Mouse (Mus musculus): ENCODE data around the gene Cdipt. TPM values are rescaled to one million over a fixed set of nuclear protein-coding genes. Genes with fewer than 3 reads are reported as not detected.

The Cdipt gene
- polyA plus RNA-seq, 1 experiment from 2014 or later: 109 TPM

DNA sequence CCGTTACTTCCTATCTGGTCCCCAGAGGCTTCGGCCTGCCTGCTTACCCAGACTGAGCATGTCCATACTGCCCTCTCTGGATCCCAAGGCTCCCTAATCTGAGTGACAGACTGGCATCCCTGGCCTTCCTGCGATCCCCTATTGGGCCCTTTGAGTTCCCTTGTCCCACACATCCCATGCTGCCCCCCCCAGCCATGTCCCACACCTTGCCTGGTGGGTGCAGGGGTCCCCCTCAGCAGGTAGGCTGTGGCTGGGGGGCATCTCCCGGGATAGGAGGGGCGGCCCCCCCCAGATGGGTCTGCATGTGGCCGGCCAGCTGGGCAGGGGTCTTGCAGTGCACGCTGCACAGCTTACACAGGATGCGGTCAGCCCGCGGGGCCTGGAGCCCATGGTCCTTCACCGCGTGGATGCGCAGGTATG is 47.6 kb downstream of the Cdipt start:
- H3K36me3 ChIP-seq (ENCODE audit: control insufficient read depth, insufficient read depth, low read length): peaks cover 31% of the 10 kb centered on the region
- ATAC-seq (replicated peaks; ENCODE audit: low FRiP score, low TSS enrichment, low read depth): no peak
- H3K4me2 ChIP-seq (ENCODE audit: low read length): peak overlapping the region; percentile 99
- no peak for DNase-seq (ENCODE audit: low spot score)
- peak overlapping the region; percentile 91 for H3K4me3 ChIP-seq (ENCODE audit: low read depth, low read length)
- 71% methylated on average over 13 of the region's 13 CpGs for WGBS
- 0 out of 2 replicates have a peak overlapping the region, but pooled peaks have one; percentile 13 for H3K9ac ChIP-seq (ENCODE audit: low read length)
- H3K27ac ChIP-seq (ENCODE audit: low read depth): no peak overlapping the region
- H3K9me3 ChIP-seq (ENCODE audit: control insufficient read depth, low read length): no peaks in the 10 kb centered on the region
- no peaks in the 10 kb centered on the region for H3K27me3 ChIP-seq (replicated peaks; ENCODE audit: control insufficient read depth, insufficient read depth, low read length)
- H3K4me1 ChIP-seq (replicated peaks; ENCODE audit: control insufficient read depth, insufficient read depth, low read length): peaks cover 51% of the 10 kb centered on the region

DNA sequence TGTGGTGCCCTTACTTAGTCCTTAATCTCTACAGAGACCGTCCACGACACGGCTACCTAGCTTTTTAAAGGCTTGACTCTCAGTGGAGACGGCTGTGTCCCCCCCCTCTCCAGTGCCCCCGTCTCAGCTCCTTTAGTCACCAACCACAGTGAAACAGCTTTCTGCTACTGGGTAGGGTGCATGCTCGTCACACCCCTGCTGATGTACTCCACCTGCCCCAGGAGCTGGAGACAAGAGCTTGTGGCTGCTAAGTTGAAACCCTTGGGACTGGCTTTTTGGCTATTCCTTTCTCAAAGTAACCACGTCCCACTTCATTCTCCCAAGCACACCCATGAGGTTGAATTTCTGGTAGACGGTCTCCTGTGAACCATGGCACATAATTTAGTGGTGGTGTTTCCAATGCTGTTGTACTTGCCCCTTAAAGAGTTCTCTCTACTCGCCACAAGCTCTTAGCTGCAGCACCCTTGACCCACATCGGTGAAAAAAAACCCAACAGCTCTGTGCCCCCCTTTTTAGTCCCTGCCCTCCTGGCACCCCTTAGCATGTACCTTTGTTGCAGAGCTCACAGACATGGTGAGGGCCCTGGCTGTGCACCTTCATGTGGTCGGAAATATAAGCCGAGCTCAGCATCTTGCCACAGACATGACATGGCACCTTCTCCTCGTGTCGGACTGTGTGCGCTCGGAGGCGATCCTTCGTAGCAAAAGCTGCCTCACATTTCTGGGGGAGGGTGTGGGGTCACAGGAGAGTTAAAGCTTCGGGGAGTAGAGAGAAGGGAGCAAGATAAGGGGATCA is 48.4 kb downstream of the Cdipt start:
- H3K36me3 ChIP-seq (ENCODE audit: control insufficient read depth, insufficient read depth, low read length): peaks cover 39% of the 10 kb centered on the region
- 22% methylated on average over 19 of the region's 19 CpGs for WGBS
- peak overlapping the region; percentile 91 for H3K4me3 ChIP-seq (ENCODE audit: low read depth, low read length)
- H3K4me2 ChIP-seq (ENCODE audit: low read length): peak overlapping the region; percentile 99
- peak overlapping the region; percentile 98 for H3K27ac ChIP-seq (ENCODE audit: low read depth)
- H3K9ac ChIP-seq (ENCODE audit: low read length): peak overlapping the region; percentile 98
- H3K9me3 ChIP-seq (ENCODE audit: control insufficient read depth, low read length): no peaks in the 10 kb centered on the region
- H3K27me3 ChIP-seq (replicated peaks; ENCODE audit: control insufficient read depth, insufficient read depth, low read length): no peaks in the 10 kb centered on the region
- H3K4me1 ChIP-seq (replicated peaks; ENCODE audit: control insufficient read depth, insufficient read depth, low read length): peaks cover 46% of the 10 kb centered on the region
- ATAC-seq (replicated peaks; ENCODE audit: low FRiP score, low TSS enrichment, low read depth) (no peak), DNase-seq (ENCODE audit: low spot score) (peak; percentile 53)

DNA sequence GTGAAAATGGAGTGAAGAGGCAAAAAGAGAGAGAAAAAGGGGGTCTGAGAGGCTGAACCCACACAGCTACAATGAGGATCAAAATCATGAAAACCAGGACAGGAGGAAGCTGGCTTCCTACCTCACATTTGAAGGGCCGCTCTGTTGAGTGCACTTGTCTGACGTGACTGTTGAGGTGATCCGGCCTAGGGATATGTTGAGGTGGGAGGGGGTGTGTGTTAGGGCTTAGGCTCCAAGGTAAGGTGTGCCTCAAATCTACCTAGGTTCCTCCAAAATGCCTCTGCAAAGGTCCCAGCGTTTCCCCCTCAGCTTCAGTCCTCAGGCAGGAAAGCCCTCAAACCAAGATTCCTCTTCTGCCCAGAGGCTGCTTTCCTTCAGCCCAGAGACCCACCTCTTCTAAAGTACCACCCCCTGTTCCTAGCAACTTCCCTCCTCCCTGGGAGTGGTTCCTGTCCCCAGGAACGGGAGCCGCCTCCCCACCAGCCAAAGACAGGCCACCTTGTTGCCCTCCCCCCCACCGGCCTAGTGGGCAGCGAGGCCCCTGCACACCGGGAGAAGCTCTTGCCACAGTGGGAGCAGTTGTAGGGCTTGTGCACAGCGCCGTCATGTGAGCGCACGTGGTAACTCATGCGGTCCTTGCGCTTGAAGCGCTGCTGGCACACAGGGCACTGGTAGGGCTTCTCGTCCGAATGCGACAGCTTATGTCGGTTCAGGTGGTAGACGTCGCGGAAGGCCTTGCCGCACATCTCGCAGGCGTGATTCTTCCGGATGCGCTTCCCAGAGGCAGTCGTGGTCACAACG is 49.2 kb downstream of the Cdipt start:
- peak overlapping the region; percentile 99 for H3K4me2 ChIP-seq (ENCODE audit: low read length)
- peak overlapping the region; percentile 98 for H3K9ac ChIP-seq (ENCODE audit: low read length)
- no peaks in the 10 kb centered on the region for H3K9me3 ChIP-seq (ENCODE audit: control insufficient read depth, low read length)
- H3K27ac ChIP-seq (ENCODE audit: low read depth): peak overlapping the region; percentile 98
- ATAC-seq (replicated peaks; ENCODE audit: low FRiP score, low TSS enrichment, low read depth) (peak; percentile 7; the same call in 1 of the 2 replicates), DNase-seq (ENCODE audit: low spot score) (peak; percentile 86)
- peak overlapping the region; percentile 91 for H3K4me3 ChIP-seq (ENCODE audit: low read depth, low read length)
- no peaks in the 10 kb centered on the region for H3K27me3 ChIP-seq (replicated peaks; ENCODE audit: control insufficient read depth, insufficient read depth, low read length)
- H3K4me1 ChIP-seq (replicated peaks; ENCODE audit: control insufficient read depth, insufficient read depth, low read length): peaks cover 41% of the 10 kb centered on the region
- H3K36me3 ChIP-seq (ENCODE audit: control insufficient read depth, insufficient read depth, low read length): peaks cover 47% of the 10 kb centered on the region
- 1% methylated on average over 30 of the region's 30 CpGs for WGBS

DNA sequence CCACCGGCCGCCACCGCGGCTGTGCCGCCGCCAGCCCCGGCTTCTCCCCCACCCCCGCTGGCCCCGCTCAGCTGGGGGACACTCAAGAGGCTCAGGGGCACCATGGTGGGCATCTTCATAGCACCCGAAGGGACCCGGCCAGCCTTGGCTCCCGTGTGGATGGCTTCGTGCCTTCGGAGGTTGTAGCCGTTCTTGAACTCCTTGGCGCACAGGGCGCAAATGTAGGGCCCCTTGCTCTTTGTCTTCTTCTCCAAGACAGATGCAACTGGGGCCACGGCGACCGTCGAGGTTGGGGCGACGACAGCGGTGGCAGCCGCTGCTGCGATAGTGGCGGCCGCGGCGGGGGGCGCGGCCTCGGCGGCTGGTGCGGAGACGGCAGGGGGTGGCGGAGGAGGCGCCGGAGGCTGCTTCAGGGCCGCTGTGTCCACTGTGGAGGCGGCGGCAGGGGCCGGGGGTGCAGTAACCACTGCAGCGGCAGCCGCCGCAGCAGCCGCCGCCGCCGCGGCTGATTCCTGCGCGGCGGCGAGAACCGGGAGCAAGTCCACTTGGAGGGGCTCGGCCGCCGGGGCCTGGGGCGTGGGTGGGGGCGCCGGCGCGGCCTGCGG is 49.9 kb downstream of the Cdipt start:
- Histone ChIP-seq H3K4me2 (ENCODE audit: low read length) (peak overlapping the region; percentile 99), H3K9ac (ENCODE audit: low read length) (peak overlapping the region; percentile 98), H3K9me3 (ENCODE audit: control insufficient read depth, low read length) (no peaks in the 10 kb centered on the region), H3K4me3 (ENCODE audit: low read depth, low read length) (peak overlapping the region; percentile 91), H3K27ac (ENCODE audit: low read depth) (peak overlapping the region; percentile 98), H3K4me1 (replicated peaks; ENCODE audit: control insufficient read depth, insufficient read depth, low read length) (peaks cover 37% of the 10 kb centered on the region), H3K27me3 (replicated peaks; ENCODE audit: control insufficient read depth, insufficient read depth, low read length) (no peaks in the 10 kb centered on the region), H3K36me3 (ENCODE audit: control insufficient read depth, insufficient read depth, low read length) (peaks cover 54% of the 10 kb centered on the region)
- under 1% methylated on average over 62 of the region's 65 CpGs for WGBS
- no peak for ATAC-seq (replicated peaks; ENCODE audit: low FRiP score, low TSS enrichment, low read depth)
- peak; percentile 78 for DNase-seq (ENCODE audit: low spot score)

DNA sequence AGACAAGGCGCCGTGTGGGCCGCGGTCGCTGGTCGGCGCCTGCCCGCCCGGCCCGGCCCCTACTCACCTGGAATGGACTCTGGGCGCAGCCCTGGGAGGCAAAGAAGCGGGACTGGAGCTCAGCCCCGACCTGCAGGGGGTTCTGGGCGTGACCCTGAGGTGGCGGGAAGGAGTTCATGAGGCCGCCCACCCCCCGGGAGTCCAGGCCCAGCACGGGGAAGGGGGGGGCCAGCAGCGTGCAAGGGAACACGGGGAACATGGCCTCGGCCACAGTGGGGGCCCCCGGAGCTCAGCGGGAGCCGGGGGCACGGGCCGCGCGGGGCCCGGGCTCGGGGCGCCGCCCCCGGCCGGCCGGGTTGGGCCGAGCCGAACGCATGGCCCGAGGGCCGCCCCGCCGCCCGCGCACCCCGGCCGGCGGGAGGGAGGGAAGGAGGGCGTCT is 50.5 kb downstream of the Cdipt start:
- H3K4me1 ChIP-seq (replicated peaks; ENCODE audit: control insufficient read depth, insufficient read depth, low read length): peaks cover 37% of the 10 kb centered on the region
- H3K27ac ChIP-seq (ENCODE audit: low read depth): peak overlapping the region; percentile 98
- peak overlapping the region; percentile 91 for H3K4me3 ChIP-seq (ENCODE audit: low read depth, low read length)
- peaks cover 60% of the 10 kb centered on the region for H3K36me3 ChIP-seq (ENCODE audit: control insufficient read depth, insufficient read depth, low read length)
- under 1% methylated on average over 24 of the region's 48 CpGs for WGBS
- H3K27me3 ChIP-seq (replicated peaks; ENCODE audit: control insufficient read depth, insufficient read depth, low read length): no peaks in the 10 kb centered on the region
- ATAC-seq (replicated peaks; ENCODE audit: low FRiP score, low TSS enrichment, low read depth) (peak; percentile 44), DNase-seq (ENCODE audit: low spot score) (peak; percentile 88)
- no peaks in the 10 kb centered on the region for H3K9me3 ChIP-seq (ENCODE audit: control insufficient read depth, low read length)
- H3K9ac ChIP-seq (ENCODE audit: low read length): peak overlapping the region; percentile 98
- H3K4me2 ChIP-seq (ENCODE audit: low read length): peak overlapping the region; percentile 99

DNA sequence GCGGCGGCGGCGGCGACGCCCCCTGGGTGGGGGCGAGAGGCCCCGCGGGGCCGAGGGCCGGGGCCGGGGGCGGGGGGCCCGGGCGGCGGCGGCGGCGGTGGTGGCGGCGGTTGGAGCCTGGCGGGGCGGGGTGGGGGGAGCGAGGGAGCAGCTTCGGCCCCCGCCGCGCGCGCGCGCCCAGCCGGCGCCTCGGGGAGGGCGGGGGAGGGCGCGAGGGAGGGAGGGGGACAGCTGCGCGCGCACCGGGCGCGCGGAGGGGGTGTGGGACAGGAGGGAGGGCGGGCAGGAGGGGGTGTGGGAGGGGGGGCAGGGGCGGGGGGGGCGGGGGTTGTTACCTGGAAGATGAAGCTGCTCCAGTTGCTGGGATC is 50.9 kb downstream of the Cdipt start:
- DNase-seq (ENCODE audit: low spot score) (no peak), ATAC-seq (replicated peaks; ENCODE audit: low FRiP score, low TSS enrichment, low read depth) (no peak)
- Histone ChIP-seq H3K4me3 (ENCODE audit: low read depth, low read length) (peak overlapping the region; percentile 91), H3K27ac (ENCODE audit: low read depth) (peak overlapping the region; percentile 98), H3K4me1 (replicated peaks; ENCODE audit: control insufficient read depth, insufficient read depth, low read length) (peaks cover 33% of the 10 kb centered on the region), H3K27me3 (replicated peaks; ENCODE audit: control insufficient read depth, insufficient read depth, low read length) (no peaks in the 10 kb centered on the region), H3K9ac (ENCODE audit: low read length) (peak overlapping the region; percentile 98), H3K36me3 (ENCODE audit: control insufficient read depth, insufficient read depth, low read length) (peaks cover 64% of the 10 kb centered on the region), H3K4me2 (ENCODE audit: low read length) (peak overlapping the region; percentile 99), H3K9me3 (ENCODE audit: control insufficient read depth, low read length) (no peaks in the 10 kb centered on the region)
- WGBS: 23% methylated on average over 3 of the region's 48 CpGs

DNA sequence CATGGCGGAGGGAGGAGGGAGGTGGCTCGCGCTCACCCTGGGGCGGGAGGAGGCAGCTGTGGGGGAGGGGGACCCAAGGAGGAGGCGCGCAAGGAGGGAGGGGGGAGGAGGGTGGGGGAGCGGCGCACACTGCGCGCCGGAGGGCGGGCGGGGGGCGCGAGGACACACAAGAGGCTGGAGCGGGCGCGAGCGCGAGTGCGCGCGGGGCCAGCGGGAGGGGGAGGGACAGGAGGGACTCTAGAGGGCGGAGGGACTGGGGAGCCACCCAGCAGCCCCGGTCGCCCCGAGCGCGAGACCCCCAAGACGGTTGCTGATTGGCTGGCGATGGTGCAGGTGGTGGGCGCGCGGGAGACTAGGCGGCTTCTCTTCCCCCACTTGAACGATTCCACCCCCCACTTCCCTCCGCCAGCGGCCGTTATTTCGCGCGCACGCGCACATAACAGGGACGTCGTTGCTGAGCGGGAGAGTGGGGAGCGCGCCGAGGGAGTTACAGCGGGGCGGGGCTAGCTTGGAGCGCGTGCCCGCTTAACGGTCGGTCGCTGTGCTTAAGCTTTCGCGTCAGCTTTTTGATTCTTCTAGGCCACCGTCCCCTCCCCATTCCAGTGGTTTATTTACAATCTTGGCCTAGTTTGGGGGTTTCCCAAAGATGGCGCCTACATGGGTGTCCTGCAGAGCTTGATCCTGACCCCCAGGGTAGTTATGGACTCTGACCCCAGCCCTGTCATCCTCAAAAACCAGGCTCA is 51.4 kb downstream of the Cdipt start, which contains the start of gene Maz:
TSS of gene Maz (minus strand) at position 54 of the 743 bp plus-strand sequence.
- DNase-seq (ENCODE audit: low spot score) (peak; percentile 98), ATAC-seq (replicated peaks; ENCODE audit: low FRiP score, low TSS enrichment, low read depth) (peak; percentile 88)
- peak within 1 kb of the TSS; percentile 99 for H3K4me2 ChIP-seq (ENCODE audit: low read length)
- H3K9me3 ChIP-seq (ENCODE audit: control insufficient read depth, low read length): no peaks in the 10 kb centered on the region
- H3K9ac ChIP-seq (ENCODE audit: low read length): peak within 1 kb of the TSS; percentile 98
- H3K4me3 ChIP-seq (ENCODE audit: low read depth, low read length): peak within 1 kb of the TSS; percentile 91
- peak within 1 kb of the TSS; percentile 98 for H3K27ac ChIP-seq (ENCODE audit: low read depth)
- peaks cover 27% of the 10 kb centered on the region for H3K4me1 ChIP-seq (replicated peaks; ENCODE audit: control insufficient read depth, insufficient read depth, low read length)
- under 1% methylated on average over 43 of the region's 63 CpGs for WGBS
- no peaks in the 10 kb centered on the region for H3K27me3 ChIP-seq (replicated peaks; ENCODE audit: control insufficient read depth, insufficient read depth, low read length)
- H3K36me3 ChIP-seq (ENCODE audit: control insufficient read depth, insufficient read depth, low read length): peaks cover 65% of the 10 kb centered on the region

DNA sequence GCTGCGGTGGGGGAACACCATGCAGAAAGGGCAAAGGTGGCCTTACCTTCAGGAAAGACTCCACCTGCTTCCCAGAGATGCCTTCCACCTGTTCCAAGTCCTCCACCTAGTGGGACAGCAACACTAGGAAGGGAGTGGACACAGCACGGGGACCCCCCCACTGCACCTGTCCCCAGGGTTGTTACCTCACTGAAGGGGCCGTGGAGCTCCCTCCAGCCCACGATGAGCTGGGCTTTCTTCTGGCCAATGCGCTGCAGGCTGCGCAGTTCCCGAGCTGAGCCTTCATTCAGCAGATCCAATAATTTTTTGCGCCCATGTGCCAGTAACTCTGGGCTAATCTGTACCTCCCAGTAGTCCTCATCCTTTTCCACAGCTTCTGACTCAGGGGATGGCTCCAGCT is 52.2 kb downstream of the Cdipt start:
- H3K9me3 ChIP-seq (ENCODE audit: control insufficient read depth, low read length): no peaks in the 10 kb centered on the region
- peak overlapping the region; percentile 98 for H3K27ac ChIP-seq (ENCODE audit: low read depth)
- 57% methylated on average over 8 of the region's 8 CpGs for WGBS
- peaks cover 24% of the 10 kb centered on the region for H3K4me1 ChIP-seq (replicated peaks; ENCODE audit: control insufficient read depth, insufficient read depth, low read length)
- peak overlapping the region; percentile 68 for H3K4me2 ChIP-seq (ENCODE audit: low read length)
- ATAC-seq (replicated peaks; ENCODE audit: low FRiP score, low TSS enrichment, low read depth): no peak
- no peak for DNase-seq (ENCODE audit: low spot score)
- H3K9ac ChIP-seq (ENCODE audit: low read length): peak overlapping the region; percentile 48
- peaks cover 65% of the 10 kb centered on the region for H3K36me3 ChIP-seq (ENCODE audit: control insufficient read depth, insufficient read depth, low read length)
- peak overlapping the region; percentile 91 for H3K4me3 ChIP-seq (ENCODE audit: low read depth, low read length)
- no peaks in the 10 kb centered on the region for H3K27me3 ChIP-seq (replicated peaks; ENCODE audit: control insufficient read depth, insufficient read depth, low read length)
